ENCODE assay signal across 27 mouse cellular contexts in the genomic region with DNA sequence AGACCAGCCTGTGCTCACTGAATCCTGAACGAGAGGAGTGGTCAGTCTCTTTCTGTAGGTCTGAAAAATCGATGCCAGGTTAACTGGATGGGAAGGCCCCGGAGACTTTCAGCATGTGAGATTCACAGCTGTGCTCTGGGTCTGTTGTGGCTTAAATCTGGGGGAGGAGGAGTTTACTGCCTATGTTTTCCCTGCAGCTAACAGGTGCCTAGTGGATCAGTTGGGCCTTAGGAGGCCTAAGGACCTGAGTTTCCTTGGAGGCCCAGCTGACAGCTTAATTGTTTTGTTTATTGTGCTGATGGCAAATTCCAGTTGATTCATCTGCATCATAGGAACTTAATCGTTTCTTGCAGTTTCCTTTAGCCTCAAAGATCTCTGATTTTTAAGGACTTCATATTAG.
"Had no signal": no experiment of that assay in that cellular context is flagged by ENCODE, and none has a peak within 500 bp of the region (broad histone marks: within the 10 kb centered on the region; RNA-seq: fewer than 3 reads in every experiment).

No protein-coding gene starts in this region.

- H3K4me1 ChIP-seq: hindbrain, embryonic 12.5 days had no signal

- H3K27me3 ChIP-seq: heart, embryonic 12.5 days; hindbrain, embryonic 12.5 days; intestine, embryonic 15.5 days; limb, embryonic 12.5 days; liver, embryonic 15.5 days had no signal

- H3K4me2 ChIP-seq: heart, embryonic 12.5 days; hindbrain, embryonic 12.5 days; hindbrain, embryonic 14.5 days; intestine, embryonic 15.5 days; limb, embryonic 12.5 days; liver, embryonic 11.5 days; liver, embryonic 13.5 days; liver, embryonic 15.5 days had no signal

- DNase-seq: gastrocnemius, postnatal 14 days; gastrocnemius, postnatal 36 days; heart, adult 11 months; heart, postnatal 10 days; heart, postnatal 4 days; kidney, adult 18-20 months; kidney, adult 8-10 months; kidney, postnatal 10 days; kidney, postnatal 25 days; kidney, postnatal 4 days; liver; liver, embryonic 13.5 days had no signal

- ATAC-seq: hindbrain, embryonic 16.5 days; inflammation-experienced regulatory T-cells, adult 6 months; intestine, embryonic 15.5 days; intestine, postnatal 0 days had no signal

- H3K9ac ChIP-seq: heart, embryonic 12.5 days; hindbrain, embryonic 12.5 days; hindbrain, embryonic 14.5 days; intestine, embryonic 15.5 days; limb, embryonic 12.5 days; liver, embryonic 13.5 days; liver, embryonic 15.5 days had no signal

- H3K4me3 ChIP-seq: heart, embryonic 10.5 days; heart, embryonic 12.5 days; hindbrain, embryonic 10.5 days; hindbrain, embryonic 12.5 days; intestine, embryonic 15.5 days; layer of hippocampus, adult 2 months; left cerebral cortex, adult 2 months; limb, embryonic 10.5 days; limb, embryonic 12.5 days; liver, embryonic 13.5 days; liver, embryonic 15.5 days had no signal

- H3K36me3 ChIP-seq: heart, embryonic 10.5 days; heart, embryonic 12.5 days; hindbrain, embryonic 10.5 days; hindbrain, embryonic 12.5 days; intestine, embryonic 15.5 days; limb, embryonic 10.5 days; limb, embryonic 12.5 days; liver, embryonic 13.5 days; liver, embryonic 15.5 days had no signal

- H3K9me3 ChIP-seq: heart, embryonic 10.5 days; heart, embryonic 12.5 days; hindbrain, embryonic 10.5 days; hindbrain, embryonic 12.5 days; intestine, embryonic 15.5 days; limb, embryonic 10.5 days; limb, embryonic 12.5 days; liver, embryonic 13.5 days; liver, embryonic 15.5 days had no signal

- H3K27ac ChIP-seq: heart, embryonic 10.5 days; hindbrain, embryonic 10.5 days; hindbrain, embryonic 12.5 days; hindbrain, embryonic 14.5 days; intestine, embryonic 15.5 days; layer of hippocampus, adult 2 months; left cerebral cortex, adult 2 months; limb, embryonic 10.5 days; limb, embryonic 12.5 days; liver, embryonic 13.5 days; liver, embryonic 15.5 days had no signal
